Mouse (Mus musculus): ENCODE results near the gene Pnpla8. TPM values are rescaled to one million over a fixed set of nuclear protein-coding genes. Genes with fewer than 3 reads are reported as not detected.
"Not testable (repeated sequence)": the region's sequence is repeated elsewhere in the genome, so short reads cannot be mapped to it uniquely, and the experiment has no call there.

Gene Pnpla8
- total RNA-seq (2021) = 100 to 1,000 TPM; 123 to 143 TPM
- long read RNA-seq, experiment 1, full-length matches to known transcripts = 124 of 144 reads
- long read RNA-seq, experiment 1, partial matches to known transcripts = 5 of 144 reads
- long read RNA-seq, experiment 1, other reads (novel, unspliced or antisense) = 15 of 144 reads
- long read RNA-seq, experiment 2, full-length matches to known transcripts = 291 of 352 reads
- long read RNA-seq, experiment 2, partial matches to known transcripts = 20 of 352 reads
- long read RNA-seq, experiment 2, other reads (novel, unspliced or antisense) = 41 of 352 reads

- not testable (repeated sequence) for DNase-seq (ENCODE audit: low spot score in 2 of 2)
These were observed at the start of gene Pnpla8 for GRCm38 (mm10) chr12:44221070-44221469. Gene Pnpla8, plus strand, starts transcription at chr12:44221370.

- no peak for DNase-seq (ENCODE audit: low spot score in 2 of 2)
These were observed 44.7 kb upstream of the Pnpla8 start for GRCm38 (mm10) chr12:44176331-44177037.

- no peak for DNase-seq (ENCODE audit: low spot score in 2 of 2)
These were observed 44.2 kb upstream of the Pnpla8 start for GRCm38 (mm10) chr12:44177038-44177355.

GRCm38 (mm10) chr12:44181081-44181982, 39.8 kb upstream of the Pnpla8 start:
- DNase-seq (ENCODE audit: low spot score in 2 of 2) = no peak

GRCm38 (mm10) chr12:44197873-44198525, 23.2 kb upstream of the Pnpla8 start:
- no peak for DNase-seq (ENCODE audit: low spot score in 2 of 2)

- DNase-seq (ENCODE audit: low spot score in 2 of 2) = peak; percentile 14 to 34
These were observed 11.9 kb upstream of the Pnpla8 start for GRCm38 (mm10) chr12:44209141-44209823.

GRCm38 (mm10) chr12:44209824-44210752, 11.1 kb upstream of the Pnpla8 start, which contains the start of gene Dnajb9:
Gene Dnajb9, minus strand, starts transcription at chr12:44210326.
- peak; percentile 98 to 99 for DNase-seq (ENCODE audit: low spot score in 2 of 2)

GRCm38 (mm10) chr12:44211555-44211954, 9.6 kb upstream of the Pnpla8 start:
- no peak for DNase-seq (ENCODE audit: low spot score in 2 of 2)

- peak; percentile 28 to 42 for DNase-seq (ENCODE audit: low spot score in 2 of 2)
These were observed 634 bp downstream of the Pnpla8 start for GRCm38 (mm10) chr12:44221651-44222356.

GRCm38 (mm10) chr12:44223044-44223443, 1.9 kb downstream of the Pnpla8 start:
- DNase-seq (ENCODE audit: low spot score in 2 of 2) = no peak

GRCm38 (mm10) chr12:44224650-44225049, 3.5 kb downstream of the Pnpla8 start:
- DNase-seq (ENCODE audit: low spot score in 2 of 2) = no peak

GRCm38 (mm10) chr12:44241090-44241489, 19.9 kb downstream of the Pnpla8 start:
- DNase-seq (ENCODE audit: low spot score in 2 of 2) = no peak

- DNase-seq (ENCODE audit: low spot score in 2 of 2) = no peak
These were observed 21.2 kb downstream of the Pnpla8 start for GRCm38 (mm10) chr12:44242407-44242806.

GRCm38 (mm10) chr12:44245739-44246138, 24.6 kb downstream of the Pnpla8 start:
- no peak for DNase-seq (ENCODE audit: low spot score in 2 of 2)

- no peak for DNase-seq (ENCODE audit: low spot score in 2 of 2)
These were observed 27.3 kb downstream of the Pnpla8 start for GRCm38 (mm10) chr12:44248309-44248977.

GRCm38 (mm10) chr12:44262612-44263011, 41.4 kb downstream of the Pnpla8 start:
- DNase-seq (ENCODE audit: low spot score in 2 of 2) = no peak

GRCm38 (mm10) chr12:44265651-44266050, 44.5 kb downstream of the Pnpla8 start:
- DNase-seq (ENCODE audit: low spot score in 2 of 2) = no peak

GRCm38 (mm10) chr12:44267196-44267595, 46.0 kb downstream of the Pnpla8 start:
- no peak for DNase-seq (ENCODE audit: low spot score in 2 of 2)
